Mouse (Mus musculus): ENCODE measurements around the gene Pus10.

The Pus10 gene

DNA sequence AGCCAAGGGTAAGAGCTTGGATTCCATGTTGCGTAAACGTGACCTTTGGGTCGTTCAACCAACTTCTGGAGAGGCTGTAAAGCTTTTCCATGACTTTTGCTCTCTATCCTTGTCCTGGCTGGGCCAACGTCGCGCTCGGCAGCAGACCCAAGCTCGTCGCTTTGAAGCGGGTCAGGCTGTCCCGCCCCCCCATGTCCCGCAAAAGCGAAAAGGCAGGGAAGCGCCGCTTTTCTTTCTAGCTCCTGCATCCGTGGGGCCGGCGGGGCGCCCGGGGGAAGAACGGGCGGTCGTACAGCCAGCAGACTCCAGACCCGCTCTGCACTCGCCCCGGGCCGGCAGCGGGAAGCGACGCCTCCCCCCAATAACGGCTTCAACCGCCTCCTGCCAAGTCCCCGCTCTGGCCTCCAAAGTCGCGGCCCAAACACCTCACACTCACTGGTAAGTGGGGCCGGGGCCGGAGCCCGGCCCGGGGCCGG is at the start of gene Pus10:
Gene Pus10, plus strand, starts transcription at position 364 of the 476 bp plus-strand sequence.
- DNase-seq (ENCODE audit: low spot score in 2 of 2) = no peak

DNA sequence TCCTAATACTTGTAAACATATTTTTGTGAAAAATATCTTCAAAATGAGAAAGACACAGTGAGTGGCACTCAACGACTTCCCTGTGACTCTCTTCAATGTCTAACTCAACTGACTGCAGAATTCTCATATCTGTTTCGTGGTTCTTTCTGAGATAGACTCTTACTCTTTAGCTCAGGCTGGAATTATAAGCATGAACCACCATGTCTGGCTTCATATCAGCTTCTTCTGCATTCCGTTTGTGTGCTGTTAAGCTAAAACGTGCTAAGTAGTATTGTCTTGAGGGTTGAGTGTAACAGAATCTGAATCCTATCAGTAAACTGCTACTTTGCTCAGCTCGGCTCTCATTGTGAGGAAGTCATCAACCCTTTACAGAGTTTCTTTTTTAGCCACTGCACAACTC is 46.5 kb upstream of the Pus10 start:
- DNase-seq (ENCODE audit: low spot score in 2 of 2) = no peak

DNA sequence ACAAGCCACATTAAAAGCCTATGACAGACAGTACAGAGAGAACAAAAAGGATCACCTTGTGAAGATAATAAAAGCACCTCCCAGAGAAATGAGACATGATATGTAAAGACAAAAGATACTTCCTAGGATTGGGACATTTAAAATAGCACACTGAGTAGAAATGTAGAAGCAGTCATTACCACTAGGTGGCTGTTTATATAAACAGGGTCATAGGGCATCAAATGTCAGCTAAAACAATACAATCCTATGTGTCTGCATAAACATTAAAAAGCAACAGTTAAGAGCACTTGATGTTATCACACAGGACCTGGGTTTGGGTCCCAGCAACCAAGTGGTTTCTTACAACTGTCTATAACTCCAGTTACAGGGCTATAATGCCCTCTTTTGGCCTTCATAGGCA is 34.8 kb upstream of the Pus10 start:
- no peak for DNase-seq (ENCODE audit: low spot score in 2 of 2)

DNA sequence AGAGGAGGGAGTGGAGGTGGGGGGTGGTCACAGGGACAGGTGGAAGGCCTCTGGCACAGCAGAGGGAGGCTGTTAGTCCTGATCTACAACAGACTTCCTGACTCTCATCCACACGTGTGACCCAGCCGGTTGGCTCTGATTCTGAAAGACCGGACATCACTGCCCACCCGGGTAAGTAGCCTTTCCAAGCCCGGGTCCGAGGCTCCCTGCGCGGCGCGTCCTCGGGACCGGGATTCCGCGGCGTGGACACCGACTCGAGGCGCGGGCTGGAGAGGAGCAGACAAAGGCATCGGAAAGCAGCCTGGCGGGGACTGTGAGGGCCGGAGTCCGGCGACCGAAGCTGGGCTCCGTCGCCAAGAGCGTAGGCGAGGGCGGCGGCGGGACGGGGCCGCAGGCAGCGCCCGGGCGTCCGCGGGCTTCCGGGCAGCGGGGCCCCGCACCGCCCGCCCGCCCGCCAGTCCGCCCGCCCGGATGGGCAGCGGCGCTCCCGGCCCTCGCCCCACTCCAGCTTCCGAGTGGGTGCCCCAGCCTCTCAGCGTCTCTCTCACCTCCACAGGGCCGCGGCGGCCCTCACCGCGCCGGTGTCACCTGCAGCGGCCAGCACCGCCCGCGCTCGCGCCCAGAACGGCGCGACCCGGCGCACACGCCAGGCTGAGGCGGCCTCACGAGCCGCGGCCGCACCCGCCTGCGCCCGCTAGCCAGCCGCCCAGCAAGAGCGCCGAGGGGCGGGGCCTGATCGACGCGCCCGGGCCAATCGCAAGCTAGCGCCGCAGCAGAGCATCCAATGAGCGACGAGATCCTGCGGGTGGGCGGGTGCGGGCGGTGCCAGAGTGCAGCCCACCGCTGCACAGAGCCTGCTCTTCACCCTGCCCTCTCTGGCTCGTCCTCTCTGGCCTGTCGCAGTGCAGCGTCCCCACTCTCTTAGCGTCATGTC is 32.3 kb upstream of the Pus10 start, which contains the start of gene 0610010F05Rik:
Gene 0610010F05Rik, minus strand, starts transcription at position 695 of the 934 bp plus-strand sequence.
- DNase-seq (ENCODE audit: low spot score in 2 of 2) = peak; percentile 45 to 61

DNA sequence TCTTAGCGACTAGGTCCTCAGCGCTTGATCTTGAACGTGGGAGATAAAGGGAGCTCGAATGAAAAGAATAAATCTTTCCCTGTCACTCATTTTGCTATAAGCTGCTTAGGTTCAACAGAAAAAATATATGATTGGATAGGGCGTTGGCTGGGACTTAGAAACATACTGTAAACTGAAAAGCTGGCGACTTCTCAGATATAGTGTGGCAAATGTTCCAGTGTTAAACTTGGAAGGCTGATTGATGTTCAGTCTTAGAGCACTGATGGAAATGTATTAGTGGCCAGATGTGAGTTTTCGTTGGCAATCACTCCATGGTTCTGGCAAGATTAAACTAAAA is 31.6 kb upstream of the Pus10 start:
- no peak for DNase-seq (ENCODE audit: low spot score in 2 of 2)

DNA sequence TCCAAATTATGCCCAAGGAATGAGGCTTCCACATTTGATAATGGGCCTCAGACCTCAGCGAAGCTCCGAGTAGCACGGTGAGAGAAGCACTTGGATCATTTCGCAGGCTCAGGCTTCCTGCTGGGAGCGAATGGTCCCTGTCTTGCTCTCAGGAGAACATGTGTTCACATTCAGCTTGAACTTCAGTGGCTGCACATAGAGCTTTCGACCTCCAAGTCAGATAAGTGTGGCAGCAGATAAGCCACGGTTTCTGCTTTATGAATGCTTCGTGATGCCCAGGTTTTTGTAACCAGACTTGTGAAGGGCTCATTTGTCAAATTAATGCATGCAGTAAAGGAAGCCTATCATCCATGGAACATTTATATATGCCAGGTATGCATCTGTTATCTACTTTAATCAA is 30.9 kb upstream of the Pus10 start:
- no peak for DNase-seq (ENCODE audit: low spot score in 2 of 2)

DNA sequence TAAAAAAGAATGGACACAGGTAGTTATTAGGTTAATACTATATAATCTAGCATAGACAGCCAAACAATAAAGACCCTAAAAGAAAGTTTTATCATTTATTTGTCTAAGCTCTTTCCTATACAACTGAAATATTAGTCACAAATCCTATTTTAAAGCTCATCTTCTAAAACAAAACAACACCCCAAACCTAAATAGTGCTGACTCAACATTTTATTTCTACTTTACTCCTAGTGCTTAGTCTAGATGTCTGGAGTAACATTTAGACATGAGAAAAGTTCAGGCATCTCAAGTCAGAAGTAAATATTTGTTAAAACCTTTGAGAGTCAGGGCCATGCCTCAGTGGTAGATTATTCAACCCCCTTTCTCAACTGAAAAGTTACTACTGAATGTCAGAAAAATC is 18.0 kb upstream of the Pus10 start:
- DNase-seq (ENCODE audit: low spot score in 2 of 2) = no peak

DNA sequence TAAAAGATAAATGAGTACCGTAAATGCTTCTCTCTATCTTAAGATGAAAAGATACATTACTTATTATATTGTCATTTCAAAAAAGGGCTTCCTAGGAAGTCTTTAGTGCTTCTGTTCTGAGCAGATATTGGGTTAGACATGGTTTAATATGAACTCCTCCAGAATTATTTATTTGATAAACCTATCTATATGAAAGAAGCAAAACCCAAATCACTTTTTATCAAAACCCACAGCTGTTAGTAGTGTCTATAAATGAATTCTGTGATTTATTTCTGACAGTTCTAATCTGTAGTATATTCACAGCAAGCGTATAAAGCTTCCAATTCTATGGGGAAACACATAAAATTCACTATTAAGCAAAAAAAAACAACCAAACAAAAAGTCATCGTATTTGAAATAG is 17.6 kb upstream of the Pus10 start:
- no peak for DNase-seq (ENCODE audit: low spot score in 2 of 2)

DNA sequence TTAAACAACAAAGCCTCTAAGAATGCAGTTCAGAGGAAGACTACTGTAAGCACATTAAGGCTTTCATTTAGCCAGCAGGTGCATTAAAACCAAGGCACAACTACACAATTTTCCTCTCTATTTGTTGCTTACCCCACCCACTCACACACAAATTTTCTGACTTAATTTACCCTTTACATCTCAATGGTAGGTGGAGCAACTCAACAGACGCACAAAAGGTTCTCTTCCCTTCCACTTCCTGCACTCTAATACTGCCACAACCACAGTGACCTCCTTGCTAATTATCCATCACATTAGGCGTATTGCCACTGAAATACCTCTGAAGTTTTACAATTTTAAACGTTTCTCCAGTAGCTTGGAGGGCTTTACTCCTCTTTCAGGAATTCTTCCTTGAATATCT is 11.8 kb upstream of the Pus10 start:
- DNase-seq (ENCODE audit: low spot score in 2 of 2) = no peak

DNA sequence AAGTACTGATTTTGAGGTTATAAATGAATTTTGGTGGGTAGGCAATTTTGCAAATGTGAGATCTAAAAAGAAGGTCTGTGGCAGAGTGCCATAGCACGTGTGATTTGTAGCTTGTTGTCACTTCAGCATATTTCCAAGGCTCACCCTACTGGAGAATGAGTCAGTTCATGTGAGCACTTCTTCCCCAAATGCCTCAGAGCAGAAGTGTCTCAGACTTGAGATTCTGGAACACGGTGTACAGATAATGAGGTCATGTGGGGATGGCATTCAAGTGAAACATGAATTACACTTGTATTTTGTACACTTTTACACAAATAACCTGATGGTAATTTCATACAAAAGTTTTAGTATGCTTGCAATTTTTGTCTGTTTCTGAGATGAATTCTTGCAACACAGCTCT is 7.7 kb upstream of the Pus10 start:
- DNase-seq (ENCODE audit: low spot score in 2 of 2) = no peak

DNA sequence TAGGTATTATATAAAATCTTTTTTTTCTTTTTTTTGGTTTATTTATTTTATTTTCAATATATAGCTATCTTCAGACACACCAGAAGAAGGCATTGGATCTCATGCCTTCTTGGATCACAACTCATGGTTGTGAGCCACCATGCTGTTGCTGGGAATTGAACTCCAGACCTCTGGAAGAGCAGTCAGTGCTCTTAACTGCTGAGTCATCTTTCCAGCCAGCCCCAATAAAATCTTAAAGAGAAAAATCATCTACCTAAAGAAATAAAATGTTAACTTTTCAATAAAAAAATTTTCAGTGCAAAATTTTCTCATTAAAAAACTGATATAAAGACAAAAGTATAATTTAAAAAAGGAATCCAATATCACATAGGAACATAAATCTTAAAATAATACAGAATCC is 1.2 kb upstream of the Pus10 start:
- DNase-seq (ENCODE audit: low spot score in 2 of 2) = no peak

DNA sequence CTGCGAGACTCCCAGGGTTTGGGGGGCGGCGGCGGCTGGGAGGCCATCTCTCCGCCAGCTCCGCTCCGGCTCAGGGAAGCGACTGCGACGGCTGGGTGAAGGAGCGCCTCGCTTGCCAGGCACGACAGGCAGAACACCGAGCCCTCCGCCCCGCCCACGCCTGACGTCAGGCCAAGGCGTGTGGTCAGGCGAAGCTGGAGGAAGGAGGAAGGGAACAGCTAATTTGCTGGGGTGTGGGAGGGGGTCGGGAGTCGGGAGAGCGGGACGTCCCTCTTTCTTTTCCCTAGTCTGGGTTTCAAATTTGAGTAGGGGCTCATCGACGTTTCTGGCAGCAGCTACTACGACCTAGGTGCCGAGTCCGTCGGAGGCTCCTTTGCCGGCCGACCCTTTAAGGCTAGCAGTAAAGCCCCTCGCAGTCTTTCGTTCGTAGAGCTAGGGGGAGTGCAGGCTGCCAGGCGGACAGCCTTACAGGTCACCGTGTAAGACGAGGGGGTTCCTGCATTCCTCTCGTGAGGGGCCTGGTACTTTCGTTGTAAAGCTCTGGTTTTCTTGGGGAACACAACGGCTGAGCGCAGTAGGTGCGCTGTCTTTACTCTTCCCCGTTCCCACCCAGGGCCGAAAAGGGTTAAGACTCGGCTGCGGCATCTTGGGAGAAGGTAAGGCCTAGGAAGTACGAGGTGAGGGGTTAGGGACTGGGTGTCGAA is 476 bp downstream of the Pus10 start, which contains the start of gene Pex13:
Gene Pex13, minus strand, starts transcription at position 162 of the 704 bp plus-strand sequence.
- DNase-seq (ENCODE audit: low spot score in 2 of 2) = peak; percentile 66 to 83

DNA sequence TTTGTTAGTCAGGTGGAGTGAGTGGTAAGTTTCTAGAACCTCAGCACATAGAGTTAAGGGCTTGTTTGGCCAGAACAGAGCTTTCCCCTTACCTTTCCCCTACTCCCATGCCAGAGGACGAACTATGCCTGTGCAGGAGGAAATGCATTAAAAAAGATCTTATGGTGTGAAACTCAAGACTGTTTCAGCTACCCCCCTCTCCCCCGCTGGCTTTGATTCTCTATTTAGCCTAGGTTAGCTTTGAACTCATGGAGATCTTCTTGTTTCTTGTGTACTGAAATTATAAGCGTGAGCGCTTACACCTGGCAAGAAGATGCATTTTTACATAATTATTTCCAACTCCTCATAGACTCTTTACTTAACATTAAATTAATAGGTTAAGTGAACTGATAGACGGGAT is 1.1 kb downstream of the Pus10 start:
- DNase-seq (ENCODE audit: low spot score in 2 of 2) = no peak

DNA sequence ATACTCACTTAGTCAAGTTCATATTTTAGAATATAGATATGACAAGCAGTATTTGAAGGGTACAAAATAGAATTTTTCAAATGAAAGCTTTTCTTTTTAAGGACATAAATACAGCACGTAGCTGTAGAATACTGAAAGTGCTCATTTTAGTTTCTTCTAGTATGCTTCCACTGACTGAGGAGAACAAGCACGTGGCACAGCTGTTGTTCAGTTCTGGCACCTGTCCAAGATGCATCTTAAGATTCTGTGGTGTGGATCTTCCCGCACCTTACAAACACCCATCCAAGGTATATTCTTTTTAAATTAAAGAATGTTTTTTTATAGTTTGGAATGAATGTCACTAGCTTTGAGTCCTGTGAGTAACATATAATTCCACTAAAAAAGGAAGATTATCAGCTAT is 1.7 kb downstream of the Pus10 start:
- DNase-seq (ENCODE audit: low spot score in 2 of 2) = no peak

DNA sequence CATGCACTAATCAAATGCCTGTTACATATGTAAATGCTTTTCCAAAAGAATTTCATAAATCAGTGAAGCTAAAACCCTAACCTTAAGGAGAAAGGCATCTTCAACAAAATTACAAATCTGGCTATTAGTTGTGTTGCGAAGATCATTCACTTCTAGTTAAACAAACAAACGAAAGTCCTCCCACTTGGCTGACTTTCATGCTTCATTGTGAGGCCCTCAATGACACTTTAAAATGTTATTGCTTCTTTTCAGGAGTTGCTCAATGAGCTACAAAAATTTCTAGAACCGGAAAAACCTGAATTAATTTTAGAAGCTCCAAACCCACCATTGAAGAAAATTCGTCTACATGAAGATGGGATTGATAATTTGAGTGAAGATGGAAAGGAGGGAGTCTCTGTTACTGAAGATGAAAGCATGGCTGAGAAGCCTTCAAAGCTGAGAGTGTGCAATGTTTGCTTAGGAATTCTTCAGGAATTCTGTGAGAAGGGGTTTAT is 6.8 kb downstream of the Pus10 start:
- DNase-seq (ENCODE audit: low spot score in 2 of 2) = no peak

DNA sequence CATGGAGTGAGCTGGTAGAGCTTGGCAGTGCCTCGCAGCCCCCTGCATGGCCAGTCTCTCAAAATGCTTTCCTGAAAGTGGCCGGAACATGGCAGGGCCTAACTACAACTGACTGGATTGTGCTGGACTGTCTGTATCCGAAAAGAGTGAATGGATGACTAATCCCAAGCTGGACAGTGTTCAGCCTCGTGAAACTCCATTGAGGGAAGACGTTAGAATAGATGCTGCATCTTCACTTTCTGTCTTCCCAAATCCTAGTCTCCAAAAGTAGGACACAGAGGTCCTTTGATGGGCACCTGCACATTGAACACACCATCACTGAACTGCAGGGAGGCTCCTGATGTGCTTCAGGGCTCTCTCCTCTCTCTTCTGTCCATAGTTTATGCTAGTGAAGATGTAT is 10.6 kb downstream of the Pus10 start:
- DNase-seq (ENCODE audit: low spot score in 2 of 2) = no peak

DNA sequence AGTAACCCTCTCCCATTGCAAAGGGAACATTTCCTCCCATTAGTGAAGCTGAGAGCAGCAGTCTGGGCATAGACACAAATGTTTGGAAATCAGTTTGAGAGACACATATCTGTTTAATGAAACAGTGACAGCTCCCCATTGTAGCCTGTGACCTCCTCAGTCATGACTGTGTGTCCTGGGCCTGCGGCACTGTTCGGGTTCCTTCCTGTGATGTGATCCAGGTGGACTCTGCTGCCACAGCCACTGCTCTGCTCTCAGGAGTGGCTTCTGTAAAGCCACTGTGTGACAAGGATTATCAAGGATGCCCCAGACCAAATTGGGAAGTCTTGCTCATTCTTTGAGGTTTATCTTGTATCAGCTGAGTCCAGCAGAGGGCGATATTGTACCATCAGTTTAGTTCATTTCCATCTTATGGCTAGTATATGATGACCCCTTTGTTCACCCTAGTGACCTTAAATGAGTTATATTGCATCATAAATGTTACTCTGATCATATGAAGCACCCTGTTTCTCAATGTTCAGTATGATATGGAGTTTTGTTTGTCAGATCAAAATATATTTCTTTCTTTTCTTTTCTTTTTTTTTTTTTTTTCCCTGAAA is 13.7 kb downstream of the Pus10 start:
- DNase-seq (ENCODE audit: low spot score in 2 of 2) = peak; percentile 35 to 59

DNA sequence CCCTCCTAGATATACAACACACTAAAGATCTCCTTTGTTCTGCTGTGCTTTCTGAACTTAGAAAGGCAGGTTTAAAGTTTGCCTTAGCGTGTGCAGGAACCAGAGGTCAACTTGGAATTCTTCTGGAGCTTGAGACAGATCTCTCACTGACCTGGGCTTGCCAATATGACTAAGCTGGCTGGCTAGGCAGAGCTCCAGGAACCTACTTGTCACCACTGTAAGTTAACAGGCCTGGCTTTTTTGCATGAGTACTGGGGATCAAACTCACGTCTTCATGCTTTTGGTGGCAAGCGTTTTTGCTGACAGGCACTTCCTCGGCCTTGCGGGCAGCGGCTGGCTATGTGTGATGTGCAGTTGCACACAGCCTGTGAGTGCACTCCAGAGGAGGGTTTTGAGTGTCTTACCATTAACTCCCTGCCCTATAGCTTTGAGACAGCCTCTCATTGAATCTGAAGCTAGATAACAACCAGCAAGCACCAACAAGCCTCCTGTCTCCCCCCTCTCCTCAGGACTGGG is 15.0 kb downstream of the Pus10 start:
- DNase-seq (ENCODE audit: low spot score in 2 of 2) = no peak

DNA sequence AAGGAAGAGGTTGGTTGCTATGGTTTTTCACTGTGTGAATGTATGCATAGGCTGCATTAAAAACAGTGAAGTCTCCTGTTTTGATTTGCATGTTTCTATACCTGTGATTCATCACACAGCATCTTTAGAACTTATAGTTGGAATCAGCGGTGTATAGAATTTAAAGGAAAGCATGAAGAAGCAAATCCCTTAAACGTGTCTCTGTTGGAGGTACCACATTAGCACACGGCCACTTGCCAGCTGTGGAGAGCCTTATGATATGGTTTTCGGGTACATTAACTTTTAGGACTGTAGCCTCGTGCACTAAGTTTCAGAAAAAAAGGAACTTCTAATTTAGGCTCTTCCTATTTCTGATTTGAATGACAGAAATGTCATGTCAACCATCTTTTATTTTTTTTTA is 17.1 kb downstream of the Pus10 start:
- DNase-seq (ENCODE audit: low spot score in 2 of 2) = no peak

DNA sequence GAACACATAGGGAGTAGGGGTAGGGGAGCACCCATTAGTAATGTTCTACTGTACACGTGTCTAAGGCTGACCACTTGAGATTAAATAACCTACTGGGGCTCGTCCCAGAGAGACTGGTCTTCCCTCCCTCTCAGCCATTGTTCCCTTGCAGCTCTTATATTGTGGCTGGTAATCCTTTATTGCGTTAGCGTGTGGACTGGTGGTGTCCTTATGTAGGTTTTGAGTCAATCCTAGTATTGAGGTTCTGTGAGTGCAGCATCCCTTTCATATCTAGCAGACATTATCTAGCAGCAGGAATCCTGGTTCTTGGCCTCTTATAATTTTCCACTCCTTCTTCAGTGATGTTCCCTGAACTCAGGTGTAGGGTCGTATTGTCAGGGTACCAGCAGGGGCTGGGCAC is 21.2 kb downstream of the Pus10 start:
- no peak for DNase-seq (ENCODE audit: low spot score in 2 of 2)

DNA sequence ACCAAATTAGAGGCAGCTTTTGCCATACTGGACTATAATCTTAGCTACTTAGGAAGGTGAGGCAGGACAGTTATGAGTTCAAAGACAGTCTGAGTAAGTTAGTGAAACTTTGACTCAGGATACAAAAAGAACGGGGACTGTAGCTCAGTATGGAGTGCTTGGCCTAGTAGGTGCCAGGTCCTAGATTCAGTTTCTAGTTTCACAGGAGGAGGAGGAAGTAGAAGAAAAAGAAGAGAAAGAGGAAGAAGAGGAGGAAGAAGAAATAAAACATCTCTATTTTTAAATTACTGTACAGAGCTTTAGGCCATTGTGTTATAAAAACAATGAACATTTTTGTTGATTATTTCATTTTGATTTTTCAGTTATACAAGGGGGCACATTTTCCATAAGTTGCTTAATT is 22.6 kb downstream of the Pus10 start:
- DNase-seq (ENCODE audit: low spot score in 2 of 2) = no peak

DNA sequence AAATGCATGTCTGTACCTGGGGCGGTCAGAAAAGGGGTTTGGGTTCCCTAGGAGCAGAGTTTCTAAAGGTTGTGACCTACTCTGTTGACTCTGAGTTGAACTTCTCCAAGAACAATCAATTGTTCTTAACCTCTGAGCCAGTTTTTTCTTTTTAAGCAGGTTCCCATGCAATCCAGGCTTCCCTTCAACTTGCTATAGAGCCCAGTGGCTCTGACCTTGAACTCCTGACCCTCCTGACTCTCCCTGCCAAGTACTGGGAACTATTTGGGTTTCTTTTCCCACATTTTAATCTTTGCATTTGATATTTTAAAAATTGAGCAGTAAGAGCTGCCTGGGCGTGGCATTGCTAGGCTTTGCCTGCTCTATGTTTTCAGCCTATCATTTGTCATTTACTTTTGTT is 27.8 kb downstream of the Pus10 start:
- no peak for DNase-seq (ENCODE audit: low spot score in 2 of 2)
